Mouse (Mus musculus) heart, postnatal 36 days (tissue): ENCODE measurements around the gene Ap1m2. TPM values are rescaled to one million over a fixed set of nuclear protein-coding genes. Genes with fewer than 3 reads are reported as not detected.

Experiments used
- DNase-seq, 2 experiments: peaks; one replicate each; pipeline ENCODE4 v3.0.0; 2021 to 2022
- intact Hi-C: fragments of 180-260 bp; cut with DNase I; formaldehyde crosslinking; loops from one replicate; pipeline ENCODE4 v1.15.1; 2025
- total RNA-seq, 2 experiments: library from RNA; stranded (reverse); gene quantifications; 2 replicates each; pipeline ENCODE4 v1.2.3; 2021

The Ap1m2 gene
- not detected for total RNA-seq

- DNase-seq, result no peak
- intact Hi-C loops, result loop anchor here (5.0 kb wide), 1 partner anchor 155 kb away; no protein-coding TSS in a partner anchor
Observed at GRCm38 (mm10) chr9:21312134-21312533, at the start of gene Ap1m2. Gene Ap1m2, minus strand, starts transcription at chr9:21312337.

- intact Hi-C loops, result loop anchor here (1.0 to 5.0 kb wide), 3 partner anchors 44 to 135 kb away; no protein-coding TSS in a partner anchor
- DNase-seq, result peak; percentile 73 to 76
Observed at GRCm38 (mm10) chr9:21356981-21357718, 45.0 kb upstream of the Ap1m2 start.

- intact Hi-C loops, result loop anchor here (2.0 to 5.0 kb wide), 3 partner anchors 14 to 132 kb away; no protein-coding TSS in a partner anchor
- DNase-seq, result no peak
Observed at GRCm38 (mm10) chr9:21354796-21355195, 42.7 kb upstream of the Ap1m2 start.

GRCm38 (mm10) chr9:21353373-21353686 is 41.2 kb upstream of the Ap1m2 start:
- intact Hi-C loops, result no loop called here
- no peak for DNase-seq

- no peak for DNase-seq
- intact Hi-C loops, result no loop called here
Observed at GRCm38 (mm10) chr9:21352463-21353372, 40.6 kb upstream of the Ap1m2 start.

- intact Hi-C loops, result no loop called here
- no peak for DNase-seq
Observed at GRCm38 (mm10) chr9:21351702-21352377, 39.7 kb upstream of the Ap1m2 start.

GRCm38 (mm10) chr9:21351178-21351577 is 39.0 kb upstream of the Ap1m2 start:
- DNase-seq, result no peak
- intact Hi-C loops, result no loop called here

- no peak for DNase-seq
- intact Hi-C loops, result no loop called here
Observed at GRCm38 (mm10) chr9:21348152-21348551, 36.0 kb upstream of the Ap1m2 start.

- peak in 1 of 2 experiments; percentile 48 for DNase-seq
Observed at GRCm38 (mm10) chr9:21346627-21347365, 34.7 kb upstream of the Ap1m2 start.

GRCm38 (mm10) chr9:21340411-21340810 is 28.3 kb upstream of the Ap1m2 start:
- intact Hi-C loops, result loop anchor here (2.0 kb wide), 1 partner anchor 14 kb away; no protein-coding TSS in a partner anchor
- no peak for DNase-seq

More at GRCm38 (mm10) chr9:21346627-21347365, 34.7 kb upstream of the Ap1m2 start:
- intact Hi-C loops, result no loop called here

- DNase-seq, result peak in 1 of 2 experiments; percentile 46
- intact Hi-C loops, result no loop called here
Observed at GRCm38 (mm10) chr9:21337652-21338051, 25.5 kb upstream of the Ap1m2 start.

GRCm38 (mm10) chr9:21336491-21336890 is 24.4 kb upstream of the Ap1m2 start:
- DNase-seq, result no peak
- intact Hi-C loops, result no loop called here

- DNase-seq, result no peak
- intact Hi-C loops, result no loop called here
Observed at GRCm38 (mm10) chr9:21335391-21335790, 23.3 kb upstream of the Ap1m2 start.

- no peak for DNase-seq
- intact Hi-C loops, result no loop called here
Observed at GRCm38 (mm10) chr9:21334747-21335146, 22.6 kb upstream of the Ap1m2 start.

- intact Hi-C loops, result no loop called here
- DNase-seq, result no peak
Observed at GRCm38 (mm10) chr9:21333523-21333922, 21.4 kb upstream of the Ap1m2 start.

GRCm38 (mm10) chr9:21332161-21333061 is 20.3 kb upstream of the Ap1m2 start:
- intact Hi-C loops, result no loop called here
- DNase-seq, result no peak

GRCm38 (mm10) chr9:21331365-21332140 is 19.4 kb upstream of the Ap1m2 start:
- DNase-seq, result no peak
- intact Hi-C loops, result no loop called here

- intact Hi-C loops, result no loop called here
- no peak for DNase-seq
Observed at GRCm38 (mm10) chr9:21329699-21330289, 17.7 kb upstream of the Ap1m2 start.
